ENCODE assay signal across 8 mouse cellular contexts in the genomic region with DNA sequence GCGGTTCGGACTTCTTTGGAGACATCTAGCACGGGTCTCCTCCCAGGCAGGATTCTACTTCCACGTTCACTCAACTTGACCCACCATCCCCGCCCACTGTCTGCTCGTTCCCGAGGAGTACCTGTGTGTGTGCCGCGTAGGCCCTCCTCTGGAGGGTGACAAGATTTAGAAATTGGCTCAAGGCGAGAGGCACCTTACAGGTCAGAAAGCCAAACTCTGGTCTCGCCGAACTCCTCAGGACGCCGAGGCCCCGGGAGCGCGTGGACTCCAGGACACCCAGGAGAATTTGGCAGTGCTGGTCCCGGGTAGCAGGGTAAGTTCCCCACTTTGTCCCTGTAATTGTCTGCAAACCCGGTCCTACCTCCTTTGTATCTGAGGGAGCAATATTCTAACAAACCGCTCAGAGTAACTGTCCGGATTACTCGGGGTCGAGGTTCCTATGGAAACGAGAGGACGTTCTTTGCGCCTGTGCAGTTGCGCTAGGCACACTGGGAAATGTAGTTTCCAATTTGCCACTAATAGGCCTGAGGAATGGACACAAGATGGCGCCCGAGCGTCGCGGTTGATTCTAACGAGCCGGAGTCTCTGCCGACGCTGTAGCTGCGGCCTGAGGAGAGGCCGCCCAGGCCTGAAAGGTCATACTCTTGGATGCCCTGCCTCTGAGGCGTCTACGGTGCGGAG. TPM values are rescaled to one million over a fixed set of nuclear protein-coding genes. Genes with fewer than 3 reads are reported as not detected.
A peak's percentile ranks its signal among the peaks of the same experiment; 100 is the strongest.
DNase-seq lines count a peak whose midpoint lies in the region; ATAC-seq lines count a peak whose summit lies in the region.

No protein-coding gene starts in this region.

- DNase-seq in R1 (ENCODE audit: low read depth, low spot score): peak; percentile 97
- peak; percentile 94 to 97 for DNase-seq in cerebellum, postnatal 25 days
- peak; percentile 90 to 97 for DNase-seq in frontal cortex, postnatal 36 days (ENCODE audit: low spot score in 2 of 2)
- peak; percentile 90 for DNase-seq in left cerebral cortex, adult 11 months (ENCODE audit: low spot score)
- DNase-seq in lung, postnatal 4 days: peak; percentile 91 to 95
- peak; percentile 96 for DNase-seq in retina, postnatal 7 days (ENCODE audit: low read depth, low spot score)
- peak; percentile 74 for DNase-seq in urinary bladder, adult 2 months (ENCODE audit: low spot score)

- H3K27ac ChIP-seq in hindbrain, embryonic 15.5 days (replicated peaks): peak overlapping the region; percentile 60; the same call in 1 of the 2 replicates

- peak overlapping the region; percentile 54 for H3K9ac ChIP-seq in hindbrain, embryonic 15.5 days

- H3K27me3 ChIP-seq in hindbrain, embryonic 15.5 days: no peaks in the 10 kb centered on the region

- H3K36me3 ChIP-seq in hindbrain, embryonic 15.5 days: no peaks in the 10 kb centered on the region

- H3K9me3 ChIP-seq in hindbrain, embryonic 15.5 days: no peaks in the 10 kb centered on the region

- H3K4me2 ChIP-seq in hindbrain, embryonic 15.5 days: peak overlapping the region; percentile 85

- peaks cover 10% of the 10 kb centered on the region for H3K4me1 ChIP-seq in hindbrain, embryonic 15.5 days (replicated peaks)

- under 1% methylated on average over 41 of the region's 41 CpGs for WGBS in hindbrain, embryonic 15.5 days

- peak; percentile 95 for ATAC-seq in hindbrain, embryonic 15.5 days (ENCODE audit: low FRiP score, low read depth)

- peak overlapping the region; percentile 60 for H3K4me3 ChIP-seq in hindbrain, embryonic 15.5 days

RNA-seq across cellular contexts. Expression of a gene that starts 11.6 kb away (rescaled TPM):
- 15.9 and 18.5 TPM in 2 replicates for polyA plus RNA-seq in hindbrain, embryonic 15.5 days (2015; fragmentation: Nextera tagmentation; extraction: Ambion mirVana)
- 83.3 and 90.8 TPM in 2 replicates for polyA plus RNA-seq in urinary bladder, adult 2 months (2012; rRNA removed)

RNA-seq across cellular contexts. Expression of a gene that starts 25.6 kb away (rescaled TPM):
- polyA plus RNA-seq in hindbrain, embryonic 15.5 days (2015; fragmentation: Nextera tagmentation; extraction: Ambion mirVana): 58.3 and 63.4 TPM in 2 replicates
- polyA plus RNA-seq in urinary bladder, adult 2 months (2012; rRNA removed): 13.6 and 18.6 TPM in 2 replicates

RNA-seq across cellular contexts. Expression of a gene that starts 25.7 kb away (rescaled TPM):
- 19.2 and 20.9 TPM in 2 replicates for polyA plus RNA-seq in hindbrain, embryonic 15.5 days (2015; fragmentation: Nextera tagmentation; extraction: Ambion mirVana)
- polyA plus RNA-seq in urinary bladder, adult 2 months (2012; rRNA removed): 76.4 and 82.1 TPM in 2 replicates

RNA-seq across cellular contexts. Expression of a gene that starts 43.2 kb away (rescaled TPM):
- polyA plus RNA-seq in hindbrain, embryonic 15.5 days (2015; fragmentation: Nextera tagmentation; extraction: Ambion mirVana): not detected in 2 replicates
- not detected in 2 replicates for polyA plus RNA-seq in urinary bladder, adult 2 months (2012; rRNA removed)

RNA-seq across cellular contexts. Expression of a gene that starts 43.3 kb away (rescaled TPM):
- polyA plus RNA-seq in hindbrain, embryonic 15.5 days (2015; fragmentation: Nextera tagmentation; extraction: Ambion mirVana): 0.69 and 0.75 TPM in 2 replicates
- polyA plus RNA-seq in urinary bladder, adult 2 months (2012; rRNA removed): 10.8 and 13.1 TPM in 2 replicates

Comparison
In these comparisons a context has a peak if more than half of its experiments do, and no peak if none do; other contexts are left out.
1. Peak in every context shown above with its lines: DNase-seq, ATAC-seq, H3K4me3 ChIP-seq and H3K27ac ChIP-seq.